Mouse (Mus musculus): ENCODE measurements around the gene 4930558C23Rik. TPM values are rescaled to one million over a fixed set of nuclear protein-coding genes. Genes with fewer than 3 reads are reported as not detected.
"Not testable (repeated sequence)": the region's sequence is repeated elsewhere in the genome, so short reads cannot be mapped to it uniquely, and the experiment has no call there.

The 4930558C23Rik gene
- polyA plus RNA-seq, 1 experiment from 2014 or later: not detected

DNA sequence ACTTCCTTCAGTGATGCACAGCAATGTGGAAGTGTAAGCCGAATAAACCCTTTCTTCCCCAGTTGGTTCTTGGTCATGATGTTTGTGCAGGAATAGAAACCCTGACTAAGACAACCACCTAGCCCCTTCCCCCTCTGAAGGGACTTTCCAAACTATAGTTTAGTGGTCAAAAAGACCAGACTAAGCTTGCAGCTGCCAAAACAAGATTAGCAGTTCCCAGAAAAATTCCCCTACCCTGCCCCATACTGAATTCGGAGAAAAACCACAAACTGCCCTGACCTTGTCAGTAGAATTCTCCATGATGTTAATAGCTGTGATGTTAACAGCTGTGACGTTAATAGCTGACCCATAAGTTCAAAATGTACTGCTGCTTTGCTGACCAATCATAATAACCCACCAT is 42.4 kb downstream of the 4930558C23Rik start:
- not testable (repeated sequence) for H3K27ac ChIP-seq; H3K4me1 ChIP-seq; ATAC-seq (ENCODE audit: insufficient read depth, low FRiP score, low read depth); H3K9me3 ChIP-seq; H3K27me3 ChIP-seq (replicated peaks); H3K4me3 ChIP-seq (replicated peaks); H3K4me2 ChIP-seq; H3K36me3 ChIP-seq; H3K9ac ChIP-seq
- 70% methylated on average over 3 of the region's 3 CpGs for WGBS

DNA sequence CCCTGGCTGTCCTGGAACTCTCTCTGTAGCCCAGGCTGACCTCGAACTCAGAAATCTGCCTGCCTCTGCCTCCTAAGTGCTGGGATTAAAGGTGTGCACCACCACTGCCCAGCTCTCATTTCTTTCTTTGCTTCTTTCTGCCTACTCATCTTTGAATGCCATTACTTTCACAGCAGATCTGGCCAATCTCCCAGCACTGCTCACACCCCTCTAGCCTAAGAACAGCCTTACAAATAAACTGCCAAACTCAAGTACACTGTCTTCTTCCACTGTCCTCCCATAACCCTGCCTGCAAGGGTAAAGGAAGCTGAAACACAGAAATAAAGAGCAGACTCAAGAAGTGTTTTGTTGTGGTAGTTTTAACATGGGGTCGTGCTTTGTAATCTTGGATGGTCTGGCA is 44.9 kb downstream of the 4930558C23Rik start:
- no peak overlapping the region for H3K27ac ChIP-seq
- no peak overlapping the region for H3K4me2 ChIP-seq
- H3K4me1 ChIP-seq: no peaks in the 10 kb centered on the region
- H3K4me3 ChIP-seq (replicated peaks): no peak overlapping the region
- no peak for ATAC-seq (ENCODE audit: insufficient read depth, low FRiP score, low read depth)
- no peak overlapping the region for H3K9ac ChIP-seq
- WGBS: 88% methylated on average over 2 of the region's 2 CpGs
- 0 out of 2 replicates have a peak, but pooled peaks cover 11% of the 10 kb centered on the region for H3K36me3 ChIP-seq
- no peaks in the 10 kb centered on the region for H3K27me3 ChIP-seq (replicated peaks)
- no peaks in the 10 kb centered on the region for H3K9me3 ChIP-seq

DNA sequence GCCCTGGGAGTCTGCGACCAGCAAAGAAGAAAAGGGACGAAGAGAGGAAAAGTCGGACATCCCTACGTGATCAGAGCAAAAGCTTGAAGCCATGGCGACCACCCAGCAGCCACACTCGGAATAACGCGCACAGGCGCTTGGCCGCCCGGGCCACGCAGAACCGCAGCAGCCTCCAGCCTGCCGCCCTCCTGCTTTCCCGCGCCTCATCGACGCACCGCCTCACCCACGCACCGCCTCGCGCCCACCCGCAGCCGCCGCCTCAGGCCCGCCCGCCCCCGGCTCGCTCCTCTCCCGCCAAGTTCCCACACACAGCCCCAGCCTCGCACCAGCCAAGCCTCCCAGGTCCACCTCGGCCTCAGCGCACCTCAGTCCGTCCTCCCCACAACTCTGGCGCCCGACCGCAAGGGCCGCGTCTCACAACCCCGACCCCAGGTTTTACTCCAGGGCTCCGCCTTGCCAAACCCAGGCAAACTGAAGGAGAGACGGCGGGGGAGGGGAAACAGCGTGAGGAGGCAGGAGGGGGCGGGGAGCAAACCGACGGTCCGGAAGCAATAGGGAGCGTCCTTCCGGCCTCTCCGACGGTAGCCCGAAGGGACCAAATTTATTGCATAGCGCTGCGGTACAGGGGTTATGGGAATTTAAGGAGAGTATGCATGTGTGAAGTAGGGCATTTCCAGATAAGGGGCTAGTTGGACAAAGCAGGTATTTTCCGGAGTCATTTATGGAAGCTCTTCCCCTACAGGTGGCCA is 45.8 kb downstream of the 4930558C23Rik start, which contains the start of gene Setdb1:
Gene Setdb1, minus strand, starts transcription at position 502 of the 749 bp plus-strand sequence.
- H3K27me3 ChIP-seq (replicated peaks); H3K9me3 ChIP-seq; H3K4me1 ChIP-seq: not testable (repeated sequence)
- Histone ChIP-seq H3K27ac (peak within 1 kb of the TSS; percentile 57; the same call in 1 of the 2 replicates), H3K9ac (peak within 1 kb of the TSS; percentile 16; the same call in 1 of the 2 replicates), H3K4me3 (replicated peaks) (peak within 1 kb of the TSS; percentile 45), H3K4me2 (peak within 1 kb of the TSS; percentile 42), H3K36me3 (0 out of 2 replicates have a peak, but pooled peaks cover 12% of the 10 kb centered on the region)
- WGBS: under 1% methylated on average over 32 of the region's 57 CpGs
- peak; percentile 95 for ATAC-seq (ENCODE audit: insufficient read depth, low FRiP score, low read depth)

- ATAC-seq (ENCODE audit: insufficient read depth, low FRiP score, low read depth); H3K9me3 ChIP-seq; H3K27me3 ChIP-seq (replicated peaks); H3K9ac ChIP-seq; H3K4me1 ChIP-seq; H3K27ac ChIP-seq: not testable (repeated sequence)
- WGBS: 23% methylated on average over 12 of the region's 19 CpGs
- H3K36me3 ChIP-seq: peaks cover 16% of the 10 kb centered on the region; the same call in 1 of the 2 replicates
- H3K4me2 ChIP-seq: peak overlapping the region; percentile 40
- peak overlapping the region; percentile 45 for H3K4me3 ChIP-seq (replicated peaks)
Observed at GRCm38 (mm10) chr3:95355911-95356544, 46.6 kb downstream of the 4930558C23Rik start.

GRCm38 (mm10) chr3:95349491-95349890 is 53.1 kb downstream of the 4930558C23Rik start:
- Histone ChIP-seq H3K27me3 (replicated peaks) (no peaks in the 10 kb centered on the region), H3K4me1 (no peaks in the 10 kb centered on the region), H3K9ac (no peak overlapping the region), H3K4me3 (replicated peaks) (no peak overlapping the region), H3K9me3 (no peaks in the 10 kb centered on the region), H3K4me2 (no peak overlapping the region), H3K36me3 (peaks cover 46% of the 10 kb centered on the region), H3K27ac (no peak overlapping the region)
- no peak for ATAC-seq (ENCODE audit: insufficient read depth, low FRiP score, low read depth)

GRCm38 (mm10) chr3:95348343-95348742 is 54.3 kb downstream of the 4930558C23Rik start:
- H3K36me3 ChIP-seq: peaks cover 42% of the 10 kb centered on the region
- not testable (repeated sequence) for H3K9me3 ChIP-seq; H3K27ac ChIP-seq; H3K4me3 ChIP-seq (replicated peaks); ATAC-seq (ENCODE audit: insufficient read depth, low FRiP score, low read depth); H3K27me3 ChIP-seq (replicated peaks); H3K9ac ChIP-seq; H3K4me1 ChIP-seq; H3K4me2 ChIP-seq
- WGBS: 94% methylated on average over 5 of the region's 5 CpGs

DNA sequence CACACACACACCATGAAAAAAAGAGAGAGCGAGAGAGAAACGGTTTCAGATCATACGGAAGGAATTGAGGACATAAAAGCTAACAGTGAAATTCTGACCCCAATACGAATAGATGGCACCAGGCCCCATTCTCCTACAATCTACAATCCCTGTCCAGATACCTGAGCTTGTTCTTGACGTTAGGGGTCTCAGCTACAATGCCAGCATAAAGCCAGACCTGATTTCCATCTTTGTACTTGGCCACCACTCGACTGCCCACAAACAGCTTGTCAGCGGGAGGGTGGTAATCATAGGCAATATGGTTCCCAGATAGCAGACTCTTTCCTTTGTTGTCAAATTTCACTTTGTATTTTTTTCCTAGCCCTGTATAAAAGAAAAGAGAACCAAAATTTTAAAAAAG is 56.2 kb downstream of the 4930558C23Rik start:
- Histone ChIP-seq H3K36me3 (peaks cover 44% of the 10 kb centered on the region), H3K27me3 (replicated peaks) (no peaks in the 10 kb centered on the region), H3K4me3 (replicated peaks) (no peak overlapping the region), H3K4me1 (no peaks in the 10 kb centered on the region), H3K4me2 (no peak overlapping the region), H3K27ac (no peak overlapping the region), H3K9ac (no peak overlapping the region), H3K9me3 (no peaks in the 10 kb centered on the region)
- WGBS: 87% methylated on average over 7 of the region's 7 CpGs
- ATAC-seq (ENCODE audit: insufficient read depth, low FRiP score, low read depth): no peak

DNA sequence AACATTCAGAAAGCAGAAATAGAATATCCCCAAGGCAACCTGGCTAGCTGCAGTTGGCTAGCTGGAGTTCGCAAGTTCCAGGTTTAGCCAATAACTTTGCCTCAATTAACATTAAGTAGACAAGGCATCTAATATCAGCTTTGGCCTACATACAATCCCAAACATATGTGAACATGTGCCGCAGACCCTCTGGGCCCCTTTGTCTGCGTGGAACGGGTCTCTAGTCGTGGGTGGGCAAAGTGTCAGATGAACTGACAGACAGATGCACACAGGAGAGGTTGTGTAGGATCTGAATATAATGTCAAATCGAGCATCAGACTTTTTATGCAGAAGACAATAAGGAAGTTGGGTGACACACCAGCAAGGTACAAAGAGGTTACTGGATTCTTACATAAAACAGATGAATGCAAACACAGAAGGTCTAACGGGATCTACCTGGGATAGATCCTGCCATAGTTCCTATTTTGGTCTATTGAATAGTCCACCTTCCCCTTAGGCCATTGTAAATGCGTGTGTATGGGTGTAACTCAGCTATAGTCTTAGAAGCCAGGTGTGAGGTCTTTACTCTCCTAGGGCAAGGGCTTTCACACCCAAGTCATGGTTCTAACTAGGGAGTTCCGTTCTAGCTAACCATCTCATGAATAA is 59.2 kb downstream of the 4930558C23Rik start:
- H3K4me3 ChIP-seq (replicated peaks); H3K27ac ChIP-seq; H3K9ac ChIP-seq; H3K4me1 ChIP-seq; H3K9me3 ChIP-seq; H3K27me3 ChIP-seq (replicated peaks); ATAC-seq (ENCODE audit: insufficient read depth, low FRiP score, low read depth); H3K4me2 ChIP-seq: not testable (repeated sequence)
- WGBS: 94% methylated on average over 9 of the region's 9 CpGs
- H3K36me3 ChIP-seq: peaks cover 54% of the 10 kb centered on the region

DNA sequence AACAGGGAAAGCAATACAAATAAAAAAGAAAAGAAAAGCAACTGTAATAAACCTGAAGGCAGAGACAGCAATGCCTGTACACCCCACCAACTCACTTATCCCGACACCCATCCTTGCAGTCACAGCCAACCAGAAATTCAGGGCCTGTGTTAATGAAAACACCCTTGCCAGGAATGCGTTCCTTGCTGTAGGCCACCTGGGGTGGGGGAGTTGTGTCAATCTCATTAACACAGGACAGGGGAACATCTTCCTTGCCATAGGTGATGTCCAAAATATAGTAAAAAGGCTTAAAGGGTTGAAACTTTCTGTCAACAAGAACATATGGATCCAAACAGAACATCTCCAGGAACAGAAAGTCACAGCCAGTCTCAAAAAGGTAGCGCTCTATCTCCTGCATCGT is 64.4 kb downstream of the 4930558C23Rik start:
- H3K4me2 ChIP-seq: no peak overlapping the region
- H3K4me1 ChIP-seq: no peaks in the 10 kb centered on the region
- peaks cover 79% of the 10 kb centered on the region for H3K36me3 ChIP-seq
- H3K27me3 ChIP-seq (replicated peaks): no peaks in the 10 kb centered on the region
- WGBS: 97% methylated on average over 4 of the region's 4 CpGs
- no peak for ATAC-seq (ENCODE audit: insufficient read depth, low FRiP score, low read depth)
- no peak overlapping the region for H3K9ac ChIP-seq
- H3K4me3 ChIP-seq (replicated peaks): no peak overlapping the region
- H3K27ac ChIP-seq: no peak overlapping the region
- no peaks in the 10 kb centered on the region for H3K9me3 ChIP-seq

DNA sequence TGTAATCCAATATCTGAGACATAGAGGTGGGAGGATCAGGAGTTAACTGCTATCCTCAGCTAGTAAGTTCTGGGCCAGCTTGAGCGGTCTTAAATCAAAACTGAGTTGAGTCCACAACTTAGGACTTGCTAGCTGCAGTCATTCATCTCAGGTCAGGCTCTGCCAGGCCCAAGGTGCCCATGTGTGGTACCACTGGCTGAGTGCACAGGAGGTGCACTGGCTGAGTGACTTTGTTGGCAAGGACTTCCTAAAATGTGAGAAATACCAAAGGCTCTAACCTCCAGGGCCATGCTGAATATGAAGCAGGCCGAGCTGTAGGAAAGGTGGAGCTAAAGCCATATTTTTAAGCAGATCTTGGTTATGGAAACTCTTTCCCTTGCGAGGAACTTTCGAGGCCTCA is 65.3 kb downstream of the 4930558C23Rik start:
- H3K9ac ChIP-seq: no peak overlapping the region
- no peak for ATAC-seq (ENCODE audit: insufficient read depth, low FRiP score, low read depth)
- no peak overlapping the region for H3K27ac ChIP-seq
- no peak overlapping the region for H3K4me2 ChIP-seq
- H3K27me3 ChIP-seq (replicated peaks): no peaks in the 10 kb centered on the region
- no peaks in the 10 kb centered on the region for H3K4me1 ChIP-seq
- WGBS: 93% methylated on average over 4 of the region's 4 CpGs
- no peak overlapping the region for H3K4me3 ChIP-seq (replicated peaks)
- peaks cover 74% of the 10 kb centered on the region for H3K36me3 ChIP-seq
- H3K9me3 ChIP-seq: no peaks in the 10 kb centered on the region
